Mouse (Mus musculus) c-Kit-positive CD71-negative TER-119-negative erythroid progenitor cells, embryonic 14.5 days (primary cell): ENCODE data around the gene Amot.

ENCODE experiments used
- DNase-seq: peaks from one replicate; pipeline ENCODE4 v3.0.0-alpha.2; 2013; ENCODE audit warnings: low read depth

The Amot gene

GRCm38 (mm10) chrX:145482383-145482782, 22.6 kb downstream of the Amot start:
- DNase-seq = no peak

GRCm38 (mm10) chrX:145479942-145480341, 25.0 kb downstream of the Amot start:
- no peak for DNase-seq

- no peak for DNase-seq
These were observed 27.2 kb downstream of the Amot start for GRCm38 (mm10) chrX:145477725-145478194.

- no peak for DNase-seq
These were observed 27.8 kb downstream of the Amot start for GRCm38 (mm10) chrX:145477003-145477724.

GRCm38 (mm10) chrX:145468264-145468663, 36.7 kb downstream of the Amot start:
- DNase-seq = no peak

GRCm38 (mm10) chrX:145463524-145463923, 41.5 kb downstream of the Amot start:
- no peak for DNase-seq

- DNase-seq = no peak
These were observed 43.6 kb downstream of the Amot start for GRCm38 (mm10) chrX:145461339-145461738.

- no peak for DNase-seq
These were observed 48.7 kb downstream of the Amot start for GRCm38 (mm10) chrX:145456251-145456650.

- no peak for DNase-seq
These were observed 49.4 kb downstream of the Amot start for GRCm38 (mm10) chrX:145455629-145456028.

- no peak for DNase-seq
These were observed 50.2 kb downstream of the Amot start for GRCm38 (mm10) chrX:145454828-145455227.

GRCm38 (mm10) chrX:145441526-145441925, 63.5 kb downstream of the Amot start:
- DNase-seq = no peak

GRCm38 (mm10) chrX:145433652-145434051, 71.3 kb downstream of the Amot start:
- no peak for DNase-seq

GRCm38 (mm10) chrX:145430836-145431570, 74.0 kb downstream of the Amot start:
- no peak for DNase-seq

GRCm38 (mm10) chrX:145428811-145429210, 76.2 kb downstream of the Amot start:
- no peak for DNase-seq

- no peak for DNase-seq
These were observed 81.0 kb downstream of the Amot start for GRCm38 (mm10) chrX:145424026-145424425.

GRCm38 (mm10) chrX:145414319-145414718, 90.7 kb downstream of the Amot start:
- DNase-seq = no peak

- no peak for DNase-seq
These were observed 93.6 kb downstream of the Amot start for GRCm38 (mm10) chrX:145411425-145411824.

GRCm38 (mm10) chrX:145406052-145406451, 98.9 kb downstream of the Amot start:
- no peak for DNase-seq

GRCm38 (mm10) chrX:145401926-145402325, 103.1 kb downstream of the Amot start:
- no peak for DNase-seq

- peak; percentile 29 for DNase-seq
These were observed 105.7 kb downstream of the Amot start for GRCm38 (mm10) chrX:145399236-145399635.
